Mouse (Mus musculus): ENCODE results near the gene Selenok.

Gene Selenok

GRCm38 (mm10) chr14:29996000-29996751 is 28.1 kb downstream of the Selenok start:
- no peak for DNase-seq (ENCODE audit: low spot score in 2 of 2)

GRCm38 (mm10) chr14:29997345-29997744 is 29.2 kb downstream of the Selenok start:
- no peak for DNase-seq (ENCODE audit: low spot score in 2 of 2)

GRCm38 (mm10) chr14:29998747-29999474 is 30.8 kb downstream of the Selenok start:
- no peak for DNase-seq (ENCODE audit: low spot score in 2 of 2)

- no peak for DNase-seq (ENCODE audit: low spot score in 2 of 2)
These were observed 31.3 kb downstream of the Selenok start for GRCm38 (mm10) chr14:29999475-29999811.

GRCm38 (mm10) chr14:30008733-30009575 is 40.8 kb downstream of the Selenok start, which contains the start of the genes Il17rb and Chdh:
Gene Il17rb, minus strand, starts transcription at chr14:30008896.
Gene Chdh, plus strand, starts transcription at chr14:30009023.
- peak; percentile 48 to 52 for DNase-seq (ENCODE audit: low spot score in 2 of 2)

- DNase-seq (ENCODE audit: low spot score in 2 of 2) = peak; percentile 71
These were observed 41.9 kb downstream of the Selenok start for GRCm38 (mm10) chr14:30009864-30010560.

GRCm38 (mm10) chr14:30011886-30012560 is 43.9 kb downstream of the Selenok start:
- DNase-seq (ENCODE audit: low spot score in 2 of 2) = peak in 1 of 2 experiments; percentile 48

- DNase-seq (ENCODE audit: low spot score in 2 of 2) = no peak
These were observed 46.4 kb downstream of the Selenok start for GRCm38 (mm10) chr14:30014487-30014886.

GRCm38 (mm10) chr14:30015008-30015407 is 46.9 kb downstream of the Selenok start:
- no peak for DNase-seq (ENCODE audit: low spot score in 2 of 2)

- DNase-seq (ENCODE audit: low spot score in 2 of 2) = no peak
These were observed 48.6 kb downstream of the Selenok start for GRCm38 (mm10) chr14:30016666-30017065.

GRCm38 (mm10) chr14:30017794-30018462 is 49.8 kb downstream of the Selenok start:
- no peak for DNase-seq (ENCODE audit: low spot score in 2 of 2)

- no peak for DNase-seq (ENCODE audit: low spot score in 2 of 2)
These were observed 50.3 kb downstream of the Selenok start for GRCm38 (mm10) chr14:30018463-30018801.

- DNase-seq (ENCODE audit: low spot score in 2 of 2) = no peak
These were observed 50.7 kb downstream of the Selenok start for GRCm38 (mm10) chr14:30018846-30019245.

GRCm38 (mm10) chr14:30019375-30019774 is 51.3 kb downstream of the Selenok start:
- DNase-seq (ENCODE audit: low spot score in 2 of 2) = no peak

- no peak for DNase-seq (ENCODE audit: low spot score in 2 of 2)
These were observed 51.9 kb downstream of the Selenok start for GRCm38 (mm10) chr14:30019792-30020575.

GRCm38 (mm10) chr14:30022471-30022870 is 54.4 kb downstream of the Selenok start:
- no peak for DNase-seq (ENCODE audit: low spot score in 2 of 2)

- no peak for DNase-seq (ENCODE audit: low spot score in 2 of 2)
These were observed 56.3 kb downstream of the Selenok start for GRCm38 (mm10) chr14:30024387-30024786.
